Comparison of ENCODE assay signal across 8 mouse cellular contexts in genomic region chr5:124552558-124553307, GRCm38 (mm10). TPM values are rescaled to one million over a fixed set of nuclear protein-coding genes. Genes with fewer than 3 reads are reported as not detected.
DNase-seq lines count a peak whose midpoint lies in the region; ATAC-seq lines count a peak whose summit lies in the region.

Ddx55 (plus strand) TSS chr5:124552864.

- H3K27ac ChIP-seq in hindbrain, embryonic 14.5 days, result peak within 1 kb of the TSS; percentile 86
- peak within 1 kb of the TSS; percentile 38 for H3K27ac ChIP-seq in macrophage

- H3K9me3 ChIP-seq in hindbrain, embryonic 14.5 days (ENCODE audit: control insufficient read depth, low read length), result no peaks in the 10 kb centered on the region

- H3K4me1 ChIP-seq in hindbrain, embryonic 14.5 days (replicated peaks; ENCODE audit: control insufficient read depth, insufficient read depth, low read length), result peaks cover 5% of the 10 kb centered on the region

- peak within 1 kb of the TSS; percentile 78 for H3K9ac ChIP-seq in hindbrain, embryonic 14.5 days

- under 1% methylated on average over 66 of the region's 66 CpGs for WGBS in hindbrain, embryonic 14.5 days
- 2% methylated on average over 56 of the region's 66 CpGs for WGBS in macrophage (ENCODE audit: missing documents)

- peaks cover 21% of the 10 kb centered on the region for H3K79me2 ChIP-seq in macrophage (ENCODE audit: inconsistent target)

- peak; percentile 95 for DNase-seq in R1 (ENCODE audit: low read depth, low spot score)
- peak; percentile 93 to 94 for DNase-seq in cerebellum, postnatal 14 days
- DNase-seq in frontal cortex, postnatal 25 days (ENCODE audit: low spot score in 2 of 2), result peak; percentile 73 to 78
- peak; percentile 91 for DNase-seq in hindbrain, embryonic 14.5 days (ENCODE audit: low spot score)
- DNase-seq in left cerebral cortex, adult 18-20 months (ENCODE audit: low spot score in 2 of 2), result peak; percentile 88 to 92
- DNase-seq in right cerebral cortex, adult 18-20 months, result peak; percentile 92
- DNase-seq in urinary bladder, postnatal 10 days (ENCODE audit: low spot score), result peak; percentile 67

- H3K27me3 ChIP-seq in hindbrain, embryonic 14.5 days (ENCODE audit: control insufficient read depth, insufficient read depth, low read length), result no peaks in the 10 kb centered on the region

- H3K4me3 ChIP-seq in hindbrain, embryonic 14.5 days (replicated peaks; ENCODE audit: low read length), result peak within 1 kb of the TSS; percentile 84
- H3K4me3 ChIP-seq in macrophage (ENCODE audit: inconsistent target), result peak within 1 kb of the TSS; percentile 71

- H3K4me2 ChIP-seq in hindbrain, embryonic 14.5 days (replicated peaks), result peak within 1 kb of the TSS; percentile 83

- ATAC-seq in hindbrain, embryonic 14.5 days (ENCODE audit: low FRiP score), result peak; percentile 88

- H3K36me3 ChIP-seq in hindbrain, embryonic 14.5 days (replicated peaks; ENCODE audit: control insufficient read depth, insufficient read depth), result peaks cover 51% of the 10 kb centered on the region
- H3K36me3 ChIP-seq in macrophage (ENCODE audit: inconsistent target), result peaks cover 33% of the 10 kb centered on the region

RNA-seq across cellular contexts. Expression of gene Ddx55, which starts in this region (rescaled TPM):
- 18.8 and 22.7 TPM in 2 replicates for polyA plus RNA-seq in hindbrain, embryonic 14.5 days (2014; fragmentation: Nextera tagmentation; extraction: Ambion mirVana)
- 10 to 100 TPM; 22.6 to 25.9 TPM for total RNA-seq in left cerebral cortex, adult 18-20 months (2021)
- total RNA-seq in macrophage (2018; cell fraction: chromatin; rRNA removed), result 10 to 100 TPM; 13.2 to 80.1 (median 41.5) TPM
- total RNA-seq in macrophage (2018; cell fraction: cytosol; rRNA removed), result 1 to 10 TPM; 1.6 to 8.5 (median 6.1) TPM
- 10 to 100 TPM in 24 of 26 experiments, 1 to 10 TPM in 2; 7.2 to 50.0 (median 21.2) TPM for total RNA-seq in macrophage (2018; cell fraction: nucleus; rRNA removed)
- 6.2 to 9.1 TPM (median 7.9 TPM) in 3 replicates for polyA plus RNA-seq in macrophage (2018)

Comparison
In these comparisons a context has a peak if more than half of its experiments do, and no peak if none do; other contexts are left out.
1. Peak in every context shown above with its lines: DNase-seq, ATAC-seq, H3K4me3 ChIP-seq and H3K27ac ChIP-seq.